In genomic region chr10:111559341-111560246, GRCm38 (mm10) we compare ENCODE assay signal across 10 mouse cellular contexts. TPM values are rescaled to one million over a fixed set of nuclear protein-coding genes. Genes with fewer than 3 reads are reported as not detected.
DNase-seq lines count a peak whose midpoint lies in the region; ATAC-seq and TF ChIP-seq lines count a peak whose summit lies in the region.
"Had no signal": no experiment of that assay in that cellular context is flagged by ENCODE, and none has a peak within 500 bp of the region (broad histone marks: within the 10 kb centered on the region; RNA-seq: fewer than 3 reads in every experiment).

No protein-coding gene starts in this region.

- H3K9me3 ChIP-seq in limb, embryonic 13.5 days: no peaks in the 10 kb centered on the region
- no peaks in the 10 kb centered on the region for H3K9me3 ChIP-seq in limb, embryonic 10.5 days (replicated peaks)
- no peaks in the 10 kb centered on the region for H3K9me3 ChIP-seq in intestine, embryonic 14.5 days (ENCODE audit: control insufficient read depth, low read length)

- TF ChIP-seq POLR2A in thymus, adult 2 months (IDR thresholded peaks at IDR 0.05; ENCODE audit: control insufficient read depth, extremely low read depth, insufficient read depth, low read length, poor library complexity): no peak

- H3K4me1 ChIP-seq in limb, embryonic 13.5 days: peaks cover 29% of the 10 kb centered on the region
- peaks cover 29% of the 10 kb centered on the region for H3K4me1 ChIP-seq in limb, embryonic 10.5 days
- peaks cover 30% of the 10 kb centered on the region for H3K4me1 ChIP-seq in intestine, embryonic 14.5 days (replicated peaks; ENCODE audit: control insufficient read depth, insufficient read depth, low read length)
- H3K4me1 ChIP-seq in thymus, adult 2 months (replicated peaks; ENCODE audit: control insufficient read depth, insufficient read depth, low read length): peaks cover 20% of the 10 kb centered on the region

- no peaks in the 10 kb centered on the region for H3K36me3 ChIP-seq in limb, embryonic 13.5 days
- no peaks in the 10 kb centered on the region for H3K36me3 ChIP-seq in limb, embryonic 10.5 days
- no peaks in the 10 kb centered on the region for H3K36me3 ChIP-seq in intestine, embryonic 14.5 days (ENCODE audit: control insufficient read depth, insufficient read depth, low read length)
- no peaks in the 10 kb centered on the region for H3K36me3 ChIP-seq in thymus, adult 2 months (ENCODE audit: control insufficient read depth, insufficient read depth, low read length)

- 0 out of 2 replicates have a peak, but pooled peaks have one; percentile 10 for ATAC-seq in limb, embryonic 13.5 days (ENCODE audit: low FRiP score, low read depth)
- ATAC-seq in intestine, embryonic 14.5 days (replicated peaks; ENCODE audit: low FRiP score, low TSS enrichment, low read depth): peak; percentile 69

- H3K27me3 ChIP-seq in limb, embryonic 13.5 days: no peaks in the 10 kb centered on the region
- H3K27me3 ChIP-seq in limb, embryonic 10.5 days (ENCODE audit: low read depth, poor library complexity, severe bottlenecking): no peaks in the 10 kb centered on the region
- no peaks in the 10 kb centered on the region for H3K27me3 ChIP-seq in intestine, embryonic 14.5 days (replicated peaks; ENCODE audit: control insufficient read depth, insufficient read depth, low read length)
- no peaks in the 10 kb centered on the region for H3K27me3 ChIP-seq in thymus, adult 2 months (ENCODE audit: control insufficient read depth, insufficient read depth, low read length)
- H3K27me3 ChIP-seq: Patski had no signal

- DNase-seq in limb, embryonic 10.5 days (ENCODE audit: low spot score): no peak
- peak; percentile 79 for DNase-seq in R1 (ENCODE audit: low read depth, low spot score)
- no peak for DNase-seq in intestine, embryonic 14.5 days (ENCODE audit: low spot score)
- DNase-seq in thymus, adult 2 months: peak; percentile 58
- no peak for DNase-seq in left cerebral cortex, adult 18-20 months (ENCODE audit: low spot score in 2 of 2)
- no peak for DNase-seq in B cell, adult 2 months
- DNase-seq: gastrocnemius, postnatal 36 days; liver had no signal

- H3K4me2 ChIP-seq in limb, embryonic 13.5 days (replicated peaks): 0 out of 2 replicates have a peak overlapping the region, but pooled peaks have one; percentile 7
- no peak overlapping the region for H3K4me2 ChIP-seq in intestine, embryonic 14.5 days (ENCODE audit: low read length)

- no peak for TF ChIP-seq CTCF in thymus, adult 2 months (IDR thresholded peaks at IDR 0.05; ENCODE audit: borderline replicate concordance, control insufficient read depth, extremely low read depth, insufficient read depth, low read length, poor library complexity)

- no peak overlapping the region for H3K4me3 ChIP-seq in limb, embryonic 13.5 days
- no peak overlapping the region for H3K4me3 ChIP-seq in limb, embryonic 10.5 days
- no peak overlapping the region for H3K4me3 ChIP-seq in intestine, embryonic 14.5 days (ENCODE audit: low read depth, low read length)
- H3K4me3 ChIP-seq in thymus, adult 2 months (ENCODE audit: control insufficient read depth, insufficient read depth, low read length): no peak overlapping the region

- H3K27ac ChIP-seq in limb, embryonic 13.5 days: no peak overlapping the region
- no peak overlapping the region for H3K27ac ChIP-seq in limb, embryonic 10.5 days
- H3K27ac ChIP-seq in intestine, embryonic 14.5 days (ENCODE audit: low read depth): no peak overlapping the region
- peak overlapping the region; percentile 63 for H3K27ac ChIP-seq in thymus, adult 2 months (ENCODE audit: control insufficient read depth, insufficient read depth, low read length)

- H3K9ac ChIP-seq in limb, embryonic 13.5 days: no peak overlapping the region
- H3K9ac ChIP-seq in intestine, embryonic 14.5 days (ENCODE audit: low read length): no peak overlapping the region

- WGBS in limb, embryonic 13.5 days: 33% methylated on average over 17 of the region's 17 CpGs
- 62% methylated on average over 17 of the region's 17 CpGs for WGBS in limb, embryonic 10.5 days
- WGBS in intestine, embryonic 14.5 days: 46% methylated on average over 17 of the region's 17 CpGs
- WGBS in thymus, adult 2 months: 15% methylated on average over 17 of the region's 17 CpGs

RNA-seq across cellular contexts. Expression of gene Phlda1, which starts 53.5 kb away (rescaled TPM):
- 42.2 and 43.9 TPM in 2 replicates for polyA plus RNA-seq in limb, embryonic 13.5 days (2015; fragmentation: Nextera tagmentation; extraction: Ambion mirVana)
- 19.8 and 20.1 TPM in 2 replicates for polyA plus RNA-seq in limb, embryonic 10.5 days (2016; fragmentation: Nextera tagmentation; extraction: Ambion mirVana)
- polyA plus RNA-seq in intestine, embryonic 14.5 days (2014; fragmentation: Nextera tagmentation; extraction: Ambion mirVana): 42.4 and 46.0 TPM in 2 replicates
- 14.3 and 24.9 TPM in 2 replicates for polyA plus RNA-seq in thymus, adult 2 months (2012; rRNA removed)
- total RNA-seq in left cerebral cortex, adult 18-20 months (2021): 10 to 100 TPM; 39.6 to 40.9 TPM

Comparison
In these comparisons a context has a peak if more than half of its experiments do, and no peak if none do; other contexts are left out.
1. DNase-seq: peak in R1 (single experiment) and thymus, adult 2 months (single experiment); none in limb, embryonic 10.5 days (single experiment), intestine, embryonic 14.5 days (single experiment), left cerebral cortex, adult 18-20 months (0 of 2) and B cell, adult 2 months (0 of 2).